Mouse (Mus musculus): ENCODE data around the gene Dzip1.

Gene Dzip1

DNA sequence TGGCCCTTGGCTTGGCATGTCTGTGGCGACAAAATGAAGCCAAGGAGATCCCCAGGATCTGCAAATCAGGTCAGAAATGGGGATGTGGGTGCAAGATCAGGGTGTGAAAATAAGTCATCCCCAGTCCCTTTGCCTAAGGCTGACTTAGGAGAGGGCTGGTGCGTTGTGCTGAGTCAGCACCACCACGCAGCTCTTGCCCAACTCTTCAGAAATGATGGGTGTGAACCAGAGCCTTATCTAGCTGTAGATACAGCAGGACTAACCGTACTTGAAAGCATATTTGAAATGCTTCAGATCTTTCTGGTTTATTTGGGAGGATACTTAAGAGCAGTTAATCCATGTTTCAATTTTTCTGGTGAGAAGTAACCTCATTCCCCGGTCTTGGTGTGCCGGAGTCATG is 55.5 kb downstream of the Dzip1 start:
- no peak for DNase-seq (ENCODE audit: low spot score)

DNA sequence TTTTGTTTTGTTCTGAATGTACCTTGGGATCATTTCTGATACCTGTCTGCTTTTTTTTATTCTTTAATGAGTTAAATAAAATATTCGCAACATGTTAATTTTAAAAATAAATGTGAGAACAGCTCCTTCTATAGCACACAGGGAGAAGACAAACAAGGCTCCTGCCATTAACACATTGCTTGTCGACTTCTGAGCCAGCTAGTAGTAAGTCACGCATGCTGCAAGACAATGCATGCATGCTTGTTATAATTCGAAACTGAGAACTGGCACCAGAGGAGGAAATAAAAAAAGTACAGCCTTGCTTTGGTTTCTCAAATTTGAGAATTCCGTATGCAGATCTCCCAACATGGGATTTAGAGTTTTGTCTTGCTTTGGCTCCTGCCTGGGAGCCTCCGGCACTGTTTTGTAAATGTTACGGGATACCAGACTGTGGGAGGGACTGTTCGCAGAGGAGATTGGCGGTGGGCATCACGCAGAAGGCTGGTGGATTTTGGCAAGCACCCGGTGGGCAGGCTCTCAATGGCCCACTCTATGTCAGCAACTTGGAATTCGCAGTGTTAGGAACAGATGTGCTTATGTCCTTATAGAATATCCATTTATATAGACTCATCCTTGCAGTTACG is 57.0 kb downstream of the Dzip1 start:
- DNase-seq (ENCODE audit: low spot score): no peak

DNA sequence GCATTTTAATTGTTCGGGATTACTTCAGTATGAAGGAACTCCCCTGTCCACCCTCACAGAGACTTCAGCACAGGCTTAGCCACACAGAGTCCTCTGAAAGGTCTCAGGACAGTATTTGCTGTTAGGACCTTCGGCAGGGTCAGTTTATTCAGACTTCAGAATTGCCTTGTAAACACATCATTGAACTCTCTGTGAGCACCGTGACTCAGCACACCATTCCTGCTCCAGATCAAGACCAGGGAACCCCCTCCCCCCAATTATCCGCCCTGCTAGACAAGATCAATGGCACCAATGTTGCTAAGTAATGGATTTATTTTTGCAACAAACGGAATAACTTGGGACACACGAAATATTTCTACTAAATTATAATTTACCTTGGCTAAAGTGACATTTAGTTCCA is 57.9 kb downstream of the Dzip1 start:
- DNase-seq (ENCODE audit: low spot score): no peak

DNA sequence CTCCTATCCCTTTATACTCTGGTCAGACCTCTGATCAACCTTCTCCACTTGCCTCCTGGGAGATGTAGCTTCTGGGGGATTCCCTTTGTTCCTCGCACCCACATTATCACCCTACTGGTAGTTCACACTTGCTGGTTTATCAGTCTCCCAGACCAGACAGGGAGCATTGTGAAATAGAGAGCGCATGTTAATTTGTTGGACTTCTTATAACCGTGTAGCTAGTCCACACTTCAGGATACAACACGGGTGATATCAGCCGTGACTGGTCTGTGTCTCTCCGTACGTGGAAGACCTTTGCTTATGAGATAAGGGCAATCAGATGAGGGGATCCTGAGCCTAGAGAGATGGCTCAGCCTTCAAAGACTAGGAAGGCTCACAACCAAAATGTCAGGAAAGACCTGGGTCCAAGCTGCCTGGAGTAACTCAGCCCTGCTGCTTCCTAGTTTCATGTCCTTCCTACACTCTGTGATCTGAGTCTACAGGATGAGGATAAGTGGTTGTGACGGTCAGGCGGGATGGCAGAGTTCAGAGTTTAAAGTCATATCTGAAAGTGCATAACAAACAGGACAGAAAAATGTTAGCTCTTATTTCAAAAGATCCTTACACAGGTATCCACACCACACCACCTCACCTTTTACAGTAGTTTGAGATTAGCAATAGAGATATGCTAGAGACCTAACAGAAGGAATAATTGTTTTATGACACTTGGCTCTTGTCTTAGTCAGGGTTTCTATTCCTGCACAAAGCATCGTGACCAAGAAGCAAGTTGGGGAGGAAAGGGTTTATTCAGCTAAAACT is 59.0 kb downstream of the Dzip1 start:
- DNase-seq (ENCODE audit: low spot score): no peak

DNA sequence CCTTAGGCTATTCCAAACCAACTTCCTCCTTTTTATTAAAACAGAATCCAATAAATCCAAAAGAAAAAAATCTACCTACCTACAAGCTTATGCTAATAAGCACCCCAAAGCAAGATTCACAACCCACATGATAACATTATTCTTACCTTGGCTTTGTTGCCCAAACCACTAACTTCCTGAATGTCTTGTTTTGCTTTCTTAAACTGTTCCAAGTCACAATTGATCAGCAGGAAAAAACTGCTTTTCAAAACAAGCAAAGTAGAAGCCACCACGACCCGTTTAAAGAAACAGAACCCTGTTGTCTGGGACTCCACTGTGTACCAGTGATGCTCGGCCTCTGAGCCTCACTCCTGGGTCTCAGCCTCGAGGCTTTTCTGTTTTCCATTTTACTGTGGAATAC is 60.4 kb downstream of the Dzip1 start:
- DNase-seq (ENCODE audit: low spot score): no peak

DNA sequence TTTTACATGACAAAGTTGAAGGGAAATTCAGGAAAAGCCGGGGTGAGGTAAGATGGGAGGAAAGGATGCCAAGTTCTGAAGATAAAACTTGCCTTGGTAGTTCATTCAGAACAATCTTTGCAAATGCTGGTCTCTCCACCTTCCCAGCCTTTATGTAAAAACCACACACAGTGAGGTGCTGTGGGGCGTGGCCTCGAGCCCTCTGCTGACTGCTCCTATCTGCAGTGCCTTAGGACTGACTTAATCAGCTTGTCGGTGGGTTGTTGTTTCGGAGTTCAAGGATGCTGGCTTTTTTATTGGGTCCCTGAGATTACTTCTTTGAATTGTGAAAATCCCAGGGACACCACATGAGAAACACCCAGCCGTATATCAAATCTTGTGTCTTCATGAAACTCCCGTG is 63.0 kb downstream of the Dzip1 start:
- DNase-seq (ENCODE audit: low spot score): no peak

DNA sequence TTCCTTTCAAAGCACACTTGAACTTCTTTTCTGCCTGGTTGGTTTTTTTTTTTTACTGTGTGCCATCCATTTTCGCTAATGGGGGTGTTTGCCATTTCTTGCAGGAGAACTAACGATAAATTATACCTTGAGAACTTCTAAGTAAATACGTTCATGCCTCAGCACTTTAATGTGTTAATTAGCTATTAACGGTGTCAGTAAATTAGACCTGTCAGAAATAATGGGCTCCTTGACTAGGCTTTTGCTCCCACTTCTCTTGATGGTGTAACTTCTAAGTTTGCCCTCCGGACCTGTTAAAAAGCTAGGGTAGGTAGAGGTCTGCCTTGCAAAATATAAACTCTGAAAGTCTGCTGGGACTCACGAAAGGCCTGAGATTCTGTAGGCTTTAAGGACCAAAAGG is 66.9 kb downstream of the Dzip1 start:
- peak; percentile 23 for DNase-seq (ENCODE audit: low spot score)

DNA sequence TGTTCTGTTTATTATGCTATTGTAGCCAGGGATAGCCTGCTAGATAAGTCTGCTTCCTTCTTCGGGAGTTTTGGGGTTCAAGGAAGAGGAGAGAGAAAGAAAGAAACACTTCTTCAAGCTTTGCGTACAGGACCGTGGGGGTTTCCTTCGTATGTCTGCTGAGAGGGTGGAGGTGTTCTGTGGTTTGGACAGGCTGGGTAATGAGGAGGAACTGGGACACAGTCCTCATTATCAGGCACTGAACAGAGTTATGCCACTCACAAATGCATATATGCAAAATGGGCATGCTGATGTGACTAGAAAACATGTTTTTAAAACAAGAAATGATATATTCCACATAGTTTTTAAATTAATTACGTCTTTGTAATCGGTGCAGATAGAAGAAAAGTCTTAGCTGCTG is 68.7 kb downstream of the Dzip1 start:
- no peak for DNase-seq (ENCODE audit: low spot score)

DNA sequence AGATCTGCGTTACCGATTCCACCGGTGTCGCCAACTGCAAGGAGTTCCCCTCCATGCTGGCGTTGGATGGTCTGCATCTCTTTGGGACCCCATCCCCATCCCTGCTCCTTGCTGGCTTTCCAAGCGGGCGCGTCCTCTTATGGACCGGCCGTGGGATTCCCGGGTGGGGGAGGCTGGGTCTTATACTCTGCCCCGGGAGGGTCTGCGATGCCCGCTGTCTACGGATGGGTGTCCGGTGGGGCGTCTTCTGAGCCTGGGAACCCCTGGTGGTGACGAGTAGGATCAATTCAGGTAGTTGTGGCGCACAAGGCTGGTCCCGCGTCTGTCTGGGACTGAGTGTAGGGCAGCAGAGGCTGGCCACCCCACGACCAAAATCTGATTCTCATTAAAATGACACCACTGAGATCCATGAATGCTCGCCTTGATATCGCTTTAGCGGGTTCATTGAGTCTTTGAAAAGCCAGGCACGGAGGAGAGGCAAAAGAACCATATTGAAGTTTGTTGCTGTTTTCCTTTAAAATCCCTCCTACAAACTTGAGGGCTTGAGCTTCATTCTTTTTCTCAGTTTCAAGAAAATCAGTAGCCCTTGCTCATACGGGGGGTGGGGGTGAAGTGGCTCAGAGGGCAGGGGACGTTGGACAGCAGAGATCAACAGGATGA is 70.0 kb downstream of the Dzip1 start:
- DNase-seq (ENCODE audit: low spot score): peak; percentile 57

DNA sequence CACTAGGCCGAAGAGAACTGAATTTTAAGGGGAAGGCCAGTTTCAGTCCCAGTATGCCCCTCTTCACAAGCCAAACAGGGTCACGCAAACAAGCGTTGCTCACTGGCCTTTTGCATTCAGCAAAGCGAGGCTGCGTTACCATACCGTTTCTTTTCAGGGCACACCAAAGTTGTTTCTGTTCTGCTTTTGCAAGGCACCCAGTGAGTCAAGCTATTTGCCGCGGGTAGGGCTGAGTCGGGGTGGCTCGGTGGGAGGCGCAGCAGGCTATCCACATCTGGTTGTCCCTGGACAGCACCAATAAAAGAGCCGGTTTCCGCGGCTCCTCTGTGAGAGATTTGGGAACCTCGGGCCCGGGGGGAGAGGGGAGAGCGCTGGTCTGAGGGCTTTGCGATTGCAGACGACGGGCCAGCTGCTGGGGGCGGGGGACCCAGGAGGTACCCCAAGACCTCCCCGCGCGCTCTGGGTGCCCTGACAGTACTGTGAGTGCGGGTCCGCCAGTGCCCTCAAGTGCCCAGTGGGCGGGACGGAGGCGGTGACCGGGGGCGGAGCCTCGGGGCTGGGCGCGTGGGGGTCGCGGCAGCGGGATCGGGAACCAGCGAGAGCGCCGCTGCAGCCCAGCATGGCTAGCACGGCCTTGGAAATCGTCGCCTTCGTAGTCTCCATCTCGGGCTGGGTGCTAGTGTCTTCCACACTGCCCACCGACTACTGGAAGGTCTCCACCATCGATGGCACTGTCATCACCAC is 70.7 kb downstream of the Dzip1 start:
- DNase-seq (ENCODE audit: low spot score): peak; percentile 82

DNA sequence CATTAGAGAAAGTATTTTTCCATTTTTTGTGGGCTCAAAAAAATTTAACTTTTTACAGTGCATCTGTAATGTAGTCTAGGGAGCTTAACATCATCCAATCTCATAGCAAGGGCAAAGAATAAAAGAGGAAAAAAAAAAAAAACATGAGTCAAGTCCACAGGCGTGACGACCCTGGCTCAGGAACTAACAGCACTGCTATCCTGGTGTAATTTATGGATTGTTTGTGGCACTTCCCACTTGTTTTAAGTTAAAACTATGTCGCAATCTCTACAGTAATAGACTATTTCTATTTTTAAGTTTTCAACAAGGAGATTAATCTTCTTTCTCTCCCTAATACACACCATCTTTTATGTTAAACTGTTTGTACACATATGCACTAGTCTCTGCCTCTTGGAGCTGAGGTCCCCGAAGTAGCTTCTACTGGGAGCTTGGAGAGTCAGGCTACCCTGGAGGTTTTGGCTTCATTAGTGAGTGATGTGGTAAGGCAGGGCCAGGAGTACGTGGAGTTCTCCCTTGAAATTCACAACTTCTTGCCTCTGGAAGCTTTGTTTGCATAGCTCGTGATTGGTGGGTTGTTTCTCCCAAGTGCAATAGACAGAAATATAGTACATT is 73.7 kb downstream of the Dzip1 start:
- DNase-seq (ENCODE audit: low spot score): no peak

DNA sequence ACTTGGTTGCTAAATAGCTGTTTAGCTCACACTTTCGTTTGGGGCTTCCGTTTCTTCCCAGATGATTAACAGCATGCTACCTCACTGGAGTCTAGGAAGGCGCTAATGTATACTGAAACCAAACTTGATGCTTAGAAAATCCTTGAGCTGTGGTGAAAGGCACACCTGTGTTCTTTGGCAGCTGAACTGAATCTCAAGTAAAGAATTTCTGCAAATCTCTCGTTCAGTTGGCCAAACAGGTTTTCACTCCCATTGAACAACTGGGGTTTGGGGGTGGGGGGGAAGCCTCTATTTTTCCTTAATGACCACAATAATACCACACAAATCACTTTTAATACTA is 74.6 kb downstream of the Dzip1 start:
- no peak for DNase-seq (ENCODE audit: low spot score)

DNA sequence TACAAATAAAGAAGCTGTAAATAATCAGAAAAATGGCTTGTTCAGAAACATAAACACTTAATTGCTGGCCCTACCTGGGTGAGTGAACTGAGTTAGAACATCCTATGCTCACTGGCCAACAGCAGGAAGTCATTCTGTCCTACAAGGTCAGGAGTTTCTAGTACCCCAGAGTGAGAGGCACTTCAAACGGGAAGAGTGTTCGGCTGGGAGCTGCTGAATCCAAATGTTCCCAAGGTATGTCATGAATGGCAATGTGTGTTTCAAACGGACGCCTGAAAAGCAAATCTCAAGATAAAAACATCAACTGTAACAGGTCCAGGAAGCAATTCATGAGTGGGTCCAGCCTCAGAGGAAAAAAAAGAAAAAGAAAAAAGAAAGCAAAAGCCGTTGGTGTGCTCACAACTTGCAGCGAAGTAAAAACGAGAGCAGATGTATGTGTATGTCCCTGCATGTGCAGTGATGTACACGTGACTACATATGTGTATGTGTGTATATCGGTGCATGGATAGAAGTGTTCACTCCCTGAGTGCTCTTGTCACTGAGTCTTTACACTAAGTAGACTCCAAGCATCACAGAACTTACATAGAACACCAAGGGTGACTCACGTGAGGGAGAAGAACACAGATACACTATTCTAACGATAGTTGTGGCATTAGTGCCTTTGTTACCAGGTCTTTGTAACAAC is 75.1 kb downstream of the Dzip1 start:
- DNase-seq (ENCODE audit: low spot score): no peak

DNA sequence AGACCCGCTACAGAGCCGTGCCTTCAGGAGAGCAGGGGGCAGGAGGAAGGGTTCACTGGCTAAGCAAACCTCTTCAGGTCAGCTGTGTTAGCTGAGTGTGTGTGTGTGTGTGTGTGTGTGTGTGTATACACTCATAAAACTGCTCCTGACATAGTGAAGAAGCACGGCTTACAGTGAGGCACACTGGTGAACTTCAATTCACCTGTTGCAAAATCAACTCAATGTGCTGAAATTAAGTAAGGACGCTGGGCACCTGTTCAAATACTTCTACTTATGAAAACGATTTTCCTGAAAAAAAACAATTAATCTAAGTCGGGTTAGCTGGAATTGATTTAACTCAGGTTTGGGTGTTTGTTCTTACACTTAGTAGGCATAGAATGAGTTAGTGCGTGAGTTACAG is 77.1 kb downstream of the Dzip1 start:
- DNase-seq (ENCODE audit: low spot score): no peak

DNA sequence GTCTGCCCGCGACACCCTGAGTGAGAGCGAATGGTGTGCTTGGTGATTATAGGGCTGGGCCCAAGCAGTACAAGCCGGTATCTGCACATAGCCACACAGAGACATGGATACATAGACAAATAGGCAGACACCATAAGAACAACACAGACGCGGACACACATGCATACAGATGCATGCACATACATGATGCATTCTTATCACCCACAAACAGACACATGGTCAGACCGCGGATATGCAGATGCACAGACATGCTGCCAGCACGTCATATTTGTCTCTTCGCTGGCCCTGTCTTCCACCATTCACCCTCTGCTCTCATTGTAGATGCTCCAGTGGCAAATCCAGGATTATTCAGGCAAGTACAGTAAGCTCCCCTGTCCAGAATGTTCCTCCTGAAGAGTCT is 78.4 kb downstream of the Dzip1 start:
- no peak for DNase-seq (ENCODE audit: low spot score)

DNA sequence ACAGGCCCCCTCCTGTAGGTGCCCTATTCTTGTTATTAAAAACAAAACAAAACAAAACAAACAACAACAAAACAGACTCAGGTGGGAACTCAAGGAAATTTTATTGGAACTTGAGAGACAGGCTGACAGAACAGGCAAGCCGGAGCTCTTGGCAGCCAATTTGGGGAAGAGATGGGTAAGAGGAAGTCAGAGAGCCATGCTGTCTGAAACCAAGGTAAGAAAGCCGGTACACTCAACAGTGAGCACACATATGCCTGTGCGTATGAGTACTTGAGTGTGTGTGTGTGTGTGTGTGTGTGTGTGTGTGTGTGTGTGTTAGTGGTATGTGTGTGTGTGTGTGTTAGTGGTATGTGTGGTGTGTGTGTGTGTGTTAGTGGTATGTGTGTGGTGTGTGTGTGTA is 82.9 kb downstream of the Dzip1 start:
- DNase-seq (ENCODE audit: low spot score): no peak

DNA sequence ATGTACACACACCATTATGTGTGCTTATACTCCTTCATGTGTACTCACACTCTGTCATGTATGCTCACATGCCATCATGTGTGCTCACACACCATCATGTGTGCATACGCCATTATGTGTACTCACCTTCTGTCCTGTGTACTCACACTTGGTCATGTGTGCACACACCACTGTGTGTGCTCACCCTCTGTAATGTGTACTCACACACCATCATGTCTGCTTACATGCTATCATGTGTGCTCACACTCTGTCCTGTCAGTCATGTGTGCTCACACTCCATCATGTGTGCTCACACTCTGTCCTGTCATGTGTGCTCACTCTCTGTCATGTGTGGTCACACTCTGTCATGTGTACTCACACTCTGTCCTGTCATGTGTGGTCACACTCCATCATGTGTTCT is 85.2 kb downstream of the Dzip1 start:
- DNase-seq (ENCODE audit: low spot score): no peak

DNA sequence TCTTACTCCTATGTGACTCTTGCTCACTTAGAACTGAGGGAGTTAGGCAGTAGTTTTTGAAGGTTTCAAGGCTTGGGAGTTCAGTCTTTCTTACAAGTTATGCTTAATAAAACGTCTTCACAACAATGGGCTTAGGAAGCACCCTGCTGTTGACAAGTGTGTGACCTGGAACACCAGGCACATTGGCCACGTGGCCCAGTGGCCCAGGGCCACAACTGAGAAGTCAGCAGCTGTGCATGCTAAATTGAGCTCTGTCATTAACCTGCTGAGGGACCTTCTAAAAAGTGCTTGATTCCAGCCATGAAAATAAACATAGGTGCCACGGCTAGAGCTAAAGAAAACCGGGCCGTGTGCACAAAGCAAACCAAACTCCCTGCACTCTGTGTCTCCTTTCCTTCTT is 85.8 kb downstream of the Dzip1 start:
- no peak for DNase-seq (ENCODE audit: low spot score)

DNA sequence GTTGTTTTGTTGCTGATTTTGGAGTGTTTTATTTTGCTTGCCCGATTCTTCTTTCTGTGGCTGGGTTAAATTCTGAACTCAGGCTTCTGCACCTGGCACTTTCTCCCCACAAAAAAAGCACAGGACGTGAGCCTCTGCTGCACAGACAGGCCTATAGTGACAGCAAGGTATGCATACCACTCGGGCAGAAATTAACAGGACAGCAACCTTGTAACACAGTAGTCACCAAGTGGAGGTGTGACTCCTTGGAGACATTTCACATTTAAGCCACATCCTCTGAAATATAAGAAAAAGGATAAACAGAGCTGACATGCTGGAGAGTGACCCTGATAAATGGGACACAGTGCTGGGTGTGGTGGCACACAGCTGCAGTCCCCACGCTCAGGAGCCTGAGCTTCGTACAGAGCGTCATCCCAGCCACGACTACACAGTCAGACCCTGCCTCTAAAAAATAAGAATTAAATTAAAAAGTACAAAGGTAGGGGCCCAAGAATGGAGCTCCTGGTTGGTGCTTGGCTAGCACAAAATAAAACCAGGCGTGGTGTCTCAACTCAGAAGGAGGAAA is 86.6 kb downstream of the Dzip1 start:
- DNase-seq (ENCODE audit: low spot score): no peak

DNA sequence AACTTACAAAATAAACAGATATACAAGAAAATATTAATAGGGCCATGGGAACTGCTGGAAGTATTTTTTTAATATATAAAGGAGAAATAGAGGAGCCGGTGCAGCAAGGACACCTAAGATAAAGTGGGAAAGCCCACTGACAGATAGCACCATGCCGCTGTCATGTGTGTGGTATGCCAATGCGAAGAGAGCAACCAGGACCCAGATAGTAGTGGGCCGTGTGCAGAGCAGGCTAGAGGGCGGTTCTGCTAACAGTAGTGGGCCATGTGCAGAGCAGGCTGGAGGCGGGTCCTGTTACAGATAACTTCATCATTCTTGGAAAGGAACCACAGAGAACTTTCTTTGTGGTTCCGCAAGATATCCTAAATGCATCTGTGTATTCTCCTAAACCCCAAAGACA is 88.5 kb downstream of the Dzip1 start:
- DNase-seq (ENCODE audit: low spot score): no peak

DNA sequence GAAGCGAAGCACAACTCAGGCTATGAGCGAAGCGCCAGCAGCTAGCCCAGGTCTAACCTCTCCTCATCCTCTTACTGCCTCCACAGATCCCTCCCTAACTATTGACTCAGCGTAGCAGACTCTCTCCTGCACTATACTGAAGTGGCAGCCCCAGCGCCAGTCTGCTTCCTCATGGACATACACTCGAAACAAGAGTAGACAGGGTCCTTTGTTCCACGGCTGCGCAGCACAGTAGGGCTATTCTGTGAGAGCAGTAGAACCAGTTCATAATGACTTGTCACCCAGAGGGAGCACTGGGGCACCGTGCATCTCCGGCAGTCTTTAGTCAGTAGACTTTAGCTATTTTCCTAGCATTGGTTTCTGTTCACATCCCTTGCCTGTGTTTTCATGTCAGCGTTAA is 89.1 kb downstream of the Dzip1 start:
- no peak for DNase-seq (ENCODE audit: low spot score)

DNA sequence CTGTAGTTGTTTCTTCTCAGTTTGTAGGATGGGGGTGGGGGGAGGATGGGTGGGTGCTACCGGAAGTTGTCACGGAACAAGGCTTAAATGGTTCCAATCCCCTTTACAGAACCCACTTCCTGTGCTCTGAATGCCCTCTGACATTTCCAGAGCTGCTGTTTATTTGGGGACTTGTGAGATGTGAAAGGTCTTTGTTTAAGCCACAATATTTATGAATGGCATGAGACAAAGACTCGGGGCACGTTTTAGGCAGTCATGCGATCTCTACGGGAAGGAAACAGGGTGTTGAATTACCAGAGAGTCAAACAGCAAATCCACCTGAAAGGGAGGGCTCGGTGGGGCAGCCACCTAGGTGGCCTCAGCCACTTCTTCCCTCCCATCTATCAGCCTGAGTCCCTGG is 90.9 kb downstream of the Dzip1 start:
- DNase-seq (ENCODE audit: low spot score): peak; percentile 45
